Mouse (Mus musculus) right cerebral cortex, adult 2 months (tissue): Measurements from ENCODE around the gene Slc5a3.

Experiments used
- DNase-seq, 2 experiments: peaks; one replicate each; pipeline ENCODE4 v3.0.0; 2021 to 2022; ENCODE audit warnings: low spot score in 2 of 2

Slc5a3 gene

DNA sequence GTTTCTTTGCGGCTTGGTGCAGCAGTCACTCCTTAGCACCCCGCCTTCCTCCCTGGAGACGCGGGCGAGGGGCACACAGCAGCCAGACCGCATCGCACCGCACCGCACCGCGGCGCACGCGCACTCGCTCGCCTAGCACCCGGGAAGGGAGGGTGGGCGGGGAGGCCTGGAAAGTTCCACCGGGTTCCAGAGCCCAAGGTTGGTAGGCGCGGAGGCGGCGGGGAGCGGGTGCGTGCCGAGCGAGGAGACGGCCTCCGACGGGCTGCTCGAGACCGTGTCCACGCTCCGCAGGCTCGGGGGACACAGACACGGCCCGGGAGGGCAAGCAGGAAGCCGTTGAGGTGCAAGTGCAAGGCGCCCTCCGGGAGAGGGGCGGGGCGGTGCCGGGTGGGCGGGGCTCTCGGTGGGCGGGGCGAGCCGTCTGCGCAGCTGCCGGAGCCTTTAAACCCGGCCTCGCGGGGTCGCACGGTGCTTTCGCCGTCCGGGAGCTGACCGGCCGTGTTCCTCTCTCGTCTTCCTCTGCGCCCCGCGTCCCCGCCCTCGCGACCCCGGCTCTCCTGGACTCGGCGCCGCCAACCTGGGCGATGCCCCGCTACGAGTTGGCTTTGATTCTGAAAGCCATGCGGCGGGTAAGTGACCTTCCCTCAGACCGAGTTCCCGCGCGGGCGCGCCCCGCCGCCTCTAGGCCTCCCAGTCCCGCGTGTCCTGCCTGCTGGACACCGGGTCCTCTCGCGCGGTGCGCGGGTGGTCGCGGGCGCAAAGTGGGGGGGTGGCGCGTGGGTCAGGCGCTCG, at the start of gene Slc5a3, which contains the start of the genes Mrps6 and Gm49711:
Gene Slc5a3, plus strand, starts transcription at position 471 of the 792 bp plus-strand sequence.
Gene Mrps6, plus strand, starts transcription at position 419 of the 792 bp plus-strand sequence.
Gene Gm49711, plus strand, starts transcription at position 465 of the 792 bp plus-strand sequence.
- peak; percentile 85 to 88 for DNase-seq

DNA sequence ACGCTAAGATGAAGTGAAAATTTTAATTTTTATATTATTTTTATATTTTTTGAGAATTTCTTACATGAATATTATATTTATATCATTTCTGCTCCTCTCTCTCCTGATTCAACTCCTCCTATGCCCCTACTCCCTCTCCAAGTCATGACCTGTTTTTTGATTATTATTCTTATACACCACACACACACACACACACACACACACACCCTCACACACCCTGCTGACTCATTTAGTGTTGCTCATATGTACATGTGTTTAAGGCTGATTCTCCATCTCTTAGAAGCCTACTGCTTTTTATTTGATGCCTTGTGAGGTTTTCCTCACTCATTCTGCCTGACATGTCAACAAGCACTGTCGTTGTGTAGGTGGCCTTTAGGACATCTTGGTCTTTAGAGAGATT, 48.5 kb upstream of the Slc5a3 start:
- no peak for DNase-seq

DNA sequence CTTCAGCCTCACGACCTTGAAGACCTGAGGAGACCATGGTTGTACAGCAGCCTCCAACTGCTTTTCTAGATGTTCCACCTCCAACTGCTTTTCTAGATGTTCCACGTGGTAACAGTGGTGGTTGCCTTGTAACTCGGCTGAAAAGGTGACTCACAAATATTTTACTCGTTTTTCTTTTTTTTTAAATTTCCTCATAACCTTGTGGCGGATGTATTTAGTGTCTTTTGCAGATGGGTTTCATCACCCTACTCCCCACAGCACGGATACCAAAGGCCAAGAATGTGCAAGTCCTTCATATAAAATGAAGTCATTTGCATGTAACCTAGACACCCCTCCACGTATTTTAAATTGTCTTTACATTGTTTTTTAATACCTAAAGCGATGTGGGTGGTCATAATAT, 41.3 kb upstream of the Slc5a3 start:
- DNase-seq: no peak

DNA sequence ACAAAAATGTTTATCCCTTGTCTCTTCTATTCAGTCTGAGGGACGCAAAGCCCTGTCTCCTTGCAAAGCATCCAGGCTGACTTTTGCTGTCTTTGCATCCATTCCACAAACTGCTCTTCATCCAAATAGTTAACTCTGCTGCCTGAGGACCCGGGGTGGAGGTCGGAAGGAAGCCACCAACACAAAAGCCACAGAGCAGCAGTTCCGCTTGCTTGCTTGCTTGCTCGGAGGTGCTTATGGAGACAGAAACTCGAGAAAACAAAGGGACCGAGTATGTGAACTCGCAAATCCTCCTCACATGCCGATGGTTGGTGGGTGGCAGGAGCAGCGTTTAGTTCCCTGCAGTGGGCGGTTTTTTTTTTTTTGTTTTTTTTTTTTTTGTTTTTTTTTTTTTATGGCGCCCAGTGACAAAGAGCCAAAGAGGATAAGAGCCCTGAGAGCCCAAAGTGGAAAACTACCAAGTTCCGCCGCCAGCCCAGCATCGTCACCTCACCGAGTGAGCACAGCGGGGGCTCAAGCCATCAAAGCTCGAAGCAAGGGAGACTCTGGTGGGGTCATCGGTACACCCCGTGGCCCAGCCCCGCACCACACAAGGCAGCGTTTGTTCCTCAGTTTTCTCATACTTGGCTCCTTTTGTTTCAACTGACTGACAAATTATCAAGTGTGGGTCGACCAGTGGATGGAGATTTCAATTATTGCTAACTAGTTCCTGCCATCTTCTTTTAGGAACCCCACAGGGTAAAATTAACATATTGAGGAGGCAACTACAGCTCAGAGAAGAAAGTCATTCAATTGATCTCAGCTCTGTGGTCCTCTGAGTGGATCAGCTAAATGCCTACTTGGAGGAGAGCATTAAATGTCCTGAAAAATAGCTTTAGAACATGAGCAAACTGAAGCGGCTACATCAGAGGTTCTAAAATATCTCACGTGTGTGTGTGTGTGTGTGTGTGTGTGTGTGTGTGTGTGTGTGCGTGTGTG, 38.7 kb upstream of the Slc5a3 start:
- peak; percentile 37 to 45 for DNase-seq

DNA sequence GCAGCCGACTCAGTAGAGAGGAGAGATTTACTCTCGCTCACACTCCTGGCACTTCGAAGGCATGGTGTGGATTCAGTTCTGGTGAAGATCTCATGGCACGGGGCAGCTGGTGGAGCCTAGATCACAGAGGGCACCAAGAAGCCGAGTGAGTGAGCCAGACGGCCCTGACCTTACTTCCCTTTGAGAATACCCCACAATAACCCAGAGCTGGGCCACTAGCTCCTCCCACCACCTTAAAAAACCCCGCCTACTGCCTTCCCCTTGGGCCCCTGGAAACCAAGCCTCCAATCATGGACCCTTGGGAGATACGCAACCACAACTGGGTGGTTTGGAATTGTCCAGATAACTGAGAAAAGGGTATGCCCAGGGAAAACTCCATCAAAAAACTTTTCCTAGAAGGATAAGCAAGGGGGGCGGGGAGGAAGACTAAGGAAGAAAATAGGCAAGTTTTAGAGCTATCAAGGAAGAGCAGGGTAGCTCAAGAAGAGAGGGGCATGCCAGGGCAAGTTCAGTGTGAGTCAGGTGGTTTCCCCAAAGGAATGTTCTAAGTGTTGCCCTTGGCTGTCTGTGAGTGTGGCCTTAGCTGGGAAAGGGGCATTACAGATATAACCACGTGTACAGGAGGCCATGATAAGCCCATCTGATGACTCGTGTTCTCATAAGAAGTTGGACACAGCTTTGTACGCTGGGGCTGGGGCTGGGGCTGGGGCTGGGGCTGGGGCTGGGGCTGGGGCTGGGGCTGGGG, 36.3 kb upstream of the Slc5a3 start:
- DNase-seq: no peak

DNA sequence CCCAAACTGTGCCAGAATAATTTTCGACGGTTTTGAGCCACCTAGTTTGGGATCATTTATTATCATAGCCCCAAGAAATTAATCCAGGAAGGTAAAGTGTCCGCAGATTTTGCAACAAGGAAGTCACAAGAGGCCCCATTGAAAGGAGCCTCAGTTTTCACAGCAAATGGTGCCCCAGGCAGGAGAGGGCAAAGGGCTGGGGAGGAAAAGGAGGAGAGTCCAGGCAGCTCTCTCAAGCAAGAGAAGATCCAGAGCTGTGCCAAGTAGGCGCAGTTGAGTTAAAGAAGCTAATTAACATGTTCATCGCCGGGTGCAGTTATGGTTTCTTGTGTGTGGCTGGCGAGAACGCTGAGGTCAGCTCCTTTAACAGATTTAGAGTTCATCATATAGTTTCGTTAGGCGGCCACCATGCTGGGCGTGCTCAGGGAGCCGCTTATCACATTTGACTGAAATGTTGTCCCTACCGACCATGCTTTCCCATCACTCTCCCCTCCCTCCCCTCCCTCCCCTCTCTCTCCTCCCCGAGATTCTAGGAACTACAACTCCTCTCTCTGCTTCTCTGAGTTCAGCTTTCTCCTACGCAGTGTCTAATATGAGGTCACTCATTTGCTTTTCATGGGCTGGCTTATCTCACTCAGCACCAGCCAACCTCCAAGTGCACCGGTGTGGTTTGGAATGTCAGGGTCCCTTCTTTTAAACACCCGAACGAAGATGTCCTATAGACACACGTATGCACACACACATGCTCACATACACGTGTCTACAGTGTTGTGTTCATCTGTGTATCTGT, 35.4 kb upstream of the Slc5a3 start:
- DNase-seq: no peak

DNA sequence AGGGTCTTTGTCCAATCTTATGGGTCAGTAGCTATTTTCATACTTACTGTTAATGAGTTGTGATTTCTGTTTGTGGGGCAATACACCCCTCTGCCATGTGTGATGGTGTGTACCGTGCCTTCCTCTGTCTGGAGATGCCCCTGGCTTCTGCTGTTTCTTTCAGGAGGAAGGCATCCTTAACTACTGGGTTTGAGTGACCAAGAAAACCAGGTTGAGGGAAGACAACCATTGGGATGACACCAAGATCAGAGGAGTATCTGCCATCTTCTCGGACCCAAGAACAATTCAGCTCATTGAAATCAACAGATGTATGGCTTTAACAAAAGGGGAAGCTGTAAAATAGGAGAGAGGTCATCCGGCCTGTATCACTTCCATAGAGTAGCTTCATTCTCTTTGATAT, 24.8 kb upstream of the Slc5a3 start:
- DNase-seq: no peak

DNA sequence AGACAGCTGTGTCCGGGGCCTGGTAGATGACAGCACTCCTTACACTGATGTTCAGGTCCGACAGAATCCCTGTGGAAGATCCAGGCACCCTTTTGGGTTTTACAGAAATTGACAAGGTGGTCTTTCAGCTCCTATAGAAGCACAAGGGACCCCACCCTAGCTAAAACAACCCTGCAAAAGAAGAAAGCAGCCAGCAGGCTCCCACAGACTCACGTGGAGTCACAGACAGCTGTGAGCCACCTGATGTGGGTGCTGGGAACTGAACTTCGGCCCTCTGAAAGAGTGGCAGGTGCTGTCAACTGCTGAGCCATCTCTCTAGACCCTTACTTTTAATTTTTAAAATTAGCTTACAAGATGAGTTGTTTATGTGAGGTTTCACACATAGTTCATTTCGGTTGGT, 23.4 kb upstream of the Slc5a3 start:
- DNase-seq: no peak

DNA sequence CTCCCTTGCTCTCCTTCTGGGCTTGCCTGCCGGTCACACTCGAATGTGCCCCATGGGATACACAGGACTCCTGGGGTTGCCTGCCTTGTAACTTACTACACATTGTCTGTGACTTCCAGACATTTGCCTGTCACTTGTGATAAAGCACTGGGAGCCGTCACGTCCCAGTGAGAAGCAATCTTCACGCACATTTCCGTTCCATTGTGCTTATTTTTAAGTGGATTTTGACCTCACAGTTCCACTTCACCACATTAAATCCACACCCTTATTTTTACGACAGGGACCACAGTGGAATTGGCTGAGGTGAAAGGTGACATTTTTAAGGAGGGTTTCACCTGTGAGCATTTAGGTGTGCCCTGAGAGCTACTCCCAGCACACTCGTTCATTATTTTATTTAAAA, 21.4 kb upstream of the Slc5a3 start:
- DNase-seq: no peak

DNA sequence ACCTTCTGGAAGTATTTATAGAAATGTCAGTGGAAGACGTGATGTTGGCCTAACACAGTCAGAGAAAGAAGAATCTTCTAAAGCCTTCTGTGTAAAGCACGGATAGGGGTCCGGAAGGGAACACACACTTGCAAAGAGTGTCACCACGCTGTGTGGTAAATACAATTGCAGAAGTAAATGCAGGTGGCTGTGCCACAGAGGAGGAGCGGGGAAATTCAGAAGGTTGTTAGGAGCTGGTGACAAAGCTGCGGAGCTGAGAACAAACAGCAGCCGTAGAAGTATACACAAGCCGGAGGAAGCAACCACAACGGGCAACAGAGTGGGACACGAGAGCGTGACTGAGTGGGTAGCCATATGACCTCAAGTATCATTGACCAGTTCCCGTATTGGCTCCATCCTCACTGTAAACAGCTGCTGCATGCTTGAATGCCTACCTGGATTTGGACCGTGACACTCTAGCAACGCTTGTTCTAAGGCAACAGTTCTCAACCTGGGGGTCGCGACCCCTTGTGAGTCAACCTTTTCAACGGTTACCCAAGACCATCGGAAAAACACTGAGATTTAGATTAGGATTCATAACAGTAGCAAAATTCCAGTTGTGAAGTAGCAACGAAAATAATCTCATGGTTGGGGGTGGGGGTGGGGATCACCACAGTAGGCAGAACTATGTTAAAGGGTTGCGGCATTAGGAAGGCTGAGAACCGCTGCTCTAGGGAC, 20.1 kb upstream of the Slc5a3 start:
- DNase-seq: no peak

DNA sequence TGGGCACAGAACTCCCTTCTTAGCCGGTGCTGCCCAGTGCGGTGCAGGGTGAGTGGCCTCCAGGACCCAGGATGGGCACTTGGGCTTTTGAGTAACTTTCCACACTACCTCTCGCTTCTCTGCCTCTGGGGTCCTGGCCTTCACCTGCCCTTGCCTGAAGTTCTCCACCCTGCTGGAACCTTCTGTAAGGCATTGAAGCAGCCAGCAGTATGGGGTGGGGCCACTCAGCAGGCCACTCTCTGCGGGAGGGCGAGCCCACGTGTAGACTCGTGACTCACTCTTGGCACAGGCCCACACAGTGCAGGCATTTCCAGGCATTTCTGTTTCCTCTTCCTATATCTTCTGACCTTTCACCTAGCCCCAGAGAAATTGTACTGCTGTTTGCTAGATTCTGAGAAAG, 18.7 kb upstream of the Slc5a3 start:
- DNase-seq: no peak

DNA sequence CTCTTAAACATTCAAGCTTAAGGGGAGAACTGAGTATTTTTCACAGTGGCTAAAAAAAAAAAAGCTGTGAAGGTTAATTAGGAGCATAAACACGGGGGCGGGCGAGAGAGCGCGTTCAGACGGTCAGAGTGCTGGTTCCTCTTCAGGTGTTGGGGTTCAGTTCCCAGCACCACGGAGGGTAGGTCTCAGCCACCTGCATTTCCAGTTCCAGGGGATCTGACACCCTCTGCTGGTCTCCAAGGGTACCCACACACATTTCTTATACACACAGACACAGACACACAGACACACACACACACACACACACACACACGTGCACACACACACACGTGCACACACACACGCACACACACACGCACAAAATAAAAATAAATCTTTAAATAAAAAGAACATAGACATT, 18.2 kb upstream of the Slc5a3 start:
- DNase-seq: no peak

DNA sequence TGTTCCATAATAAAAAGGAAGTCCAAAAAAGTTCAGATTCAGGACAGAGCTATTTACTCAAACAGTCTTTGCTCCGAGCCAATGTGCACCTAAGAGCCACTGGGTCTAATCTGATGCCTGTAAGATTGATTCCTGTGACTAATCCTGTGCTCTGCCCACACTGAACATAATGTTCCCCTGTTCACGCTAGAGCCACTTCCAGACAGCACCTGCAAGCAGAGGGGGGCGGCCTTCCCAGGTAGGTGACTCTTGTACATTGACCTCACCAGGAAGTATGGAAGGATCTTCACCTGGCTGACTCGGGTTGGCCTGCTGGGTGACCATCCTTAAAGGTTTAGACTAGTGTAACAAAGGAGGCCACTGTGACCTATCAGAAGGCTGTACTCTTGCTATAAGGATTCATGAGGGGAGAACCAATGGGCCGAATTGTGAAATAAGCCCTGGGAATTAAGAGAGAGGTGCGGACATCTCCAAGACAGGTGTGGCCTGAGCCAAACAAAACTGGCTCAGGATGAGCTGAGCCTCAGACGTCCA, 6.3 kb upstream of the Slc5a3 start:
- DNase-seq: no peak

DNA sequence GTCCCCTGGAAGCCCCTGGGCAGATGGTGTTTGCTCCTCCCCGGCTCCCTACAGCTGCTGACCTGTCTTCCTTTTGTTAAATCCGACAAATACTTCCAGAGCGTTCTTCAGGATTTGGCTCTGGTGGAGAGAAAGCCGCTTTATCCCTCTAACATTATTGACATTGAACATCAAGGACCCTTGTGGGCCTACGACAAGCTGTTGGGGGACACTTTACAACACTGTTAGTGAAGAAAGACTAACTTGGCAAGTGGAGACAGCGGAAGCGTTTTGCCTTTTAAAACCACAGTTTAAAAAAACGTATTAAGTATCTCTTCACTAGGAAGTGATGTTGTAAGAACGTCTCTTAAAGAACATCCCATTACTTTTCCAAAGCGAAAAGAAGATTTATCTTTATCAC, 5.6 kb upstream of the Slc5a3 start:
- no peak for DNase-seq

DNA sequence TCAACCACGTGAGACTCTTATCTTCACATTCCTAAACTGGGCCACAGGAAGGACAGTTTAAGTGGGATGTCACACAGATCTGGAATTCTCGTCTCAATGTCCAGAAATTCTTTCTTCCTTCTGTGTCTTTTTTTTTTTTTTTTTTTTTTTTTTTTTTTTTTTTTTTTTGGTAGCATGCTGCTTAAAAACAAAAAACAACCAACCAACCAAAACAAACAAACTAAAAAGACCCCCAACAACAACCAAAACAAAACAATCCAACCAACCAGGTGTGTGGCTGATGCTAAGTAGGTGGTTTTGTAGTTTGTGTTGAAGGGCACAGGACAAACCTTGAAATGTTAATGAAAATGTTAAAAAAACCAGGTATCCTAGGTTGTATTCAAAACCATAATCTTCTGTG, 1.4 kb upstream of the Slc5a3 start:
- DNase-seq: no peak

DNA sequence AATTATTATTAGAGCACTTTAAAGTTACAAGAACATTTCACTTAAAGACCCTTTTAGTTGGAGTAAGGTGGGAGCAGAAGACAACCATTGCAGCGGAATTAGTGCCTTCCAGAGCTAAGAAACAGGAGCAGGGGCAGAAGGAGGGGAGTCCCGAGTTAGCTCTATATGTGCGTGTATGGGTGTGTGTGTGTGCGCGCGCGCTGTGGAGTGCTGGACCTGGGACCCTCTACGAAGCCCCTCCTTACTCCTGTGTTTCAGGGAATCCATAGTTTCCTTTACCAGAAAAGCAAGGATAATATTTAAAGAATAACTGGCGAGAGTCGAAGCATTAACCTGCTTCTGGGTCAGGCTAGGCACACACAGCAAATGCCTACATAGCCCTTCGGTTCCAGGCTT, 668 bp upstream of the Slc5a3 start:
- no peak for DNase-seq

DNA sequence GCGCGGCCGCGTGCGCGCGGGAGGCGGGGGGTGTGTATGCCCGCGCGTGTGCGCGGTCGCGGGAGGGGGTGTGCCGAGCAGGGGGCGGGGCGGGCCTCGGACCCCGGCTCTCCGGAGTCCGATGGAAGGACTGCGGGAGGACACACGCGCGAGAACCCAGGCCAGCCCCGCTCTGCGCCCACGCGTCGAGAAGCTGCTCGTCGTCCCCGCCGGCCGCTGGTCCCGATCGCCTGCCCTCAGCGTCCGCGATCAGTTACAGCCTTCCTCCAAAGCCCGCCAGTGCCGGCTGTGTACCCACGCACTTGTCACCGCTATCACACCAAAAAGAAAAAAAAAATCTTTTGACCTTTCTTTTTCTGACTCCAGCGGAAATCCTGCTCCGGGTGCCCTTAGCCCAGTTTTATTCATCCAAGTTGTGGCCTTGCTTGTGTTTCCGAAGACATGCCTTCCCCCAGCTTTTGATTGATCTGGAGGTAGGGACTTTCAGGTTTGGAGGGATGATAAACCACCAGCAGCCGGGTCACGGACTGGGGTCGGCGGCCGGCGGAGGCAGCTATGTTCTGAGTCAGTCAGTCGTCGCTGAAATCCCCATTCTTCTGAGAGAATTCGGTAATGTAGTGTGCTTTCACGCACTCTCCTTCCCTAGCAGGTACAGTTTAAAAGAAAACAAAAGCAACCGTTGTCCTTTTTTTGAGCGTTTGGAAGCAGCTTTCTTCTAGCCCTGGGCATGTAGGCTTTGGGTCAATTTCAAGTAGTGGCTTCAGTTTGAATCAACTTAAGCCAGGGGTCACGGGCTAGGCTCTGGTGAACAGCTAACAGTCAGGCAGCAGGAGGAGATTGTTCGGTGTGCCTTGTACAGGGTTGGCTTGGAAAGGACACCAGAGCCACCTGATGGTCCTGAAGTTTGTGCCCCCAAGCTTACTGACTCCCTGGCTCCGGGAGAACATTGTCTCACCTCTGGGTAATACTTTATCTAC, 810 bp downstream of the Slc5a3 start:
- peak in 1 of 2 experiments; percentile 17 for DNase-seq

DNA sequence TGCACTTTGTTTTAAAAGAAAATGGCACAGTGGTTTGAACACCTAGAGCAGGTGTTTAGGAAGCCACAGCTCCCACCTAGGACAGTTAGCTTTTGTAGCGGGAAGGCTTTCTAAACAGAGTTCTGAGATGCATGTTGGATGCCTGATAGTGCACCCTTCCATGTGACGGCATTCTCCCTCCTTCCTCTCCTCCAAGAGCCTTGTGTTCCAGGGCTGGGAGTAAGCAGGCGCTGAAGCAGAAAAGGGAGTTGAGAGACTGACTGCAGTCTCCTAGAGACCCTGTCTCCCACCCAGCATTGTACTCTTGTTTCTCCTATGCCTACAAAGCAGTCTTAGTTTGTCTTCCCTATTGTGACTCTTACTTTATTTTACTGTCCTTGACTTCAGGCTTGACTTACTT, 2.1 kb downstream of the Slc5a3 start:
- no peak for DNase-seq

DNA sequence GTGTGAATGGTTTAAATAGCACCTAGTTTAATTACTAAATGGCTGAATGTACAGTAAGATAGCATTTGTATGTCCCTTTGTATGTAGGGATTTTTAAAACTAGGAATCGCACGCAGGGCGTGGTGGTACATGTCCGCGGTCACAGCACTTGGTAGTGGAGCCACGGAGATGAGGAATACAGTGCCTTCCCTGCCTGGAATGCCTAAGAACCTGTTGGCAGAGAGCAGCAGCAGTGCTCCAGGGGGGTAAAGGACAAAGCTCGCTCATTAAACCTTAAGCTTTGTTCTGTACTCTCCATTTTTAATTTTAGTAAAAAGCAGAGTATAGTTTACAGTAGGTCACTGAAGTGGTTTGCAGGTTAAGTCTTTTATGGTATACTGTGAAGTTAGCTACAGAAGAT, 3.5 kb downstream of the Slc5a3 start:
- DNase-seq: no peak
